Comparison of ENCODE assay signal across 9 mouse cellular contexts in genomic region chr1:165035618-165036017, GRCm38 (mm10).
A peak's percentile ranks its signal among the peaks of the same experiment; 100 is the strongest.
DNase-seq lines count a peak whose midpoint lies in the region; ATAC-seq lines count a peak whose summit lies in the region.
"Had no signal": no experiment of that assay in that cellular context is flagged by ENCODE, and none has a peak within 500 bp of the region (broad histone marks: within the 10 kb centered on the region; RNA-seq: fewer than 3 reads in every experiment).

No protein-coding gene starts in this region.

- no peaks in the 10 kb centered on the region for H3K27me3 ChIP-seq in neural tube, embryonic 14.5 days (ENCODE audit: control insufficient read depth, insufficient read depth, low read length)
- no peaks in the 10 kb centered on the region for H3K27me3 ChIP-seq in neural tube, embryonic 15.5 days (replicated peaks)

- WGBS in neural tube, embryonic 14.5 days = 95% methylated on average over 1 of the region's 1 CpGs
- WGBS in neural tube, embryonic 15.5 days = 91% methylated on average over 1 of the region's 1 CpGs

- H3K36me3 ChIP-seq in neural tube, embryonic 14.5 days (ENCODE audit: control insufficient read depth, insufficient read depth, low read length) = no peaks in the 10 kb centered on the region
- H3K36me3 ChIP-seq in neural tube, embryonic 15.5 days = no peaks in the 10 kb centered on the region

- H3K9me3 ChIP-seq in neural tube, embryonic 14.5 days (ENCODE audit: control insufficient read depth, low read length) = no peaks in the 10 kb centered on the region
- no peaks in the 10 kb centered on the region for H3K9me3 ChIP-seq in neural tube, embryonic 15.5 days (replicated peaks)

- H3K27ac ChIP-seq in neural tube, embryonic 14.5 days (ENCODE audit: low read depth, low read length) = no peak overlapping the region
- no peak overlapping the region for H3K27ac ChIP-seq in neural tube, embryonic 15.5 days (replicated peaks)

- H3K4me3 ChIP-seq in neural tube, embryonic 14.5 days (ENCODE audit: low read depth, low read length) = no peak overlapping the region
- no peak overlapping the region for H3K4me3 ChIP-seq in neural tube, embryonic 15.5 days (replicated peaks)
- H3K4me3 ChIP-seq: erythroblast, embryonic 14.5 days had no signal

- H3K9ac ChIP-seq in neural tube, embryonic 14.5 days (replicated peaks; ENCODE audit: low read depth, low read length) = no peak overlapping the region
- H3K9ac ChIP-seq in neural tube, embryonic 15.5 days (replicated peaks) = no peak overlapping the region

- no peaks in the 10 kb centered on the region for H3K4me1 ChIP-seq in neural tube, embryonic 14.5 days (ENCODE audit: control insufficient read depth, insufficient read depth, low read length)
- H3K4me1 ChIP-seq in neural tube, embryonic 15.5 days = no peaks in the 10 kb centered on the region

- peak; percentile 24 for DNase-seq in embryo, embryonic 11 days
- no peak for DNase-seq in embryo, embryonic 9.5 days (ENCODE audit: extremely low spot score)
- DNase-seq in frontal cortex, postnatal 10 days (ENCODE audit: low spot score in 2 of 2) = peak; percentile 38 to 40
- DNase-seq in left cerebral cortex, adult 11 months (ENCODE audit: low spot score) = peak; percentile 68
- peak; percentile 52 to 69 for DNase-seq in right cerebral cortex, postnatal 36 days (ENCODE audit: low spot score in 2 of 2)
- DNase-seq in ovary, adult 18-20 months (ENCODE audit: low spot score) = no peak

- H3K4me2 ChIP-seq in neural tube, embryonic 14.5 days (ENCODE audit: low read depth, low read length) = no peak overlapping the region
- H3K4me2 ChIP-seq in neural tube, embryonic 15.5 days = no peak overlapping the region

- ATAC-seq in neural tube, embryonic 14.5 days (ENCODE audit: low read depth) = peak; percentile 72; the same call in 1 of the 2 replicates
- no peak for ATAC-seq in neural tube, embryonic 15.5 days (ENCODE audit: low FRiP score)

Comparison
In these comparisons a context has a peak if more than half of its experiments do, and no peak if none do; other contexts are left out.
1. DNase-seq: peak in embryo, embryonic 11 days (single experiment), frontal cortex, postnatal 10 days (2 of 2), left cerebral cortex, adult 11 months (single experiment) and right cerebral cortex, postnatal 36 days (2 of 2); none in embryo, embryonic 9.5 days (single experiment) and ovary, adult 18-20 months (single experiment).